Mouse (Mus musculus): Measurements from ENCODE around the gene Olfr910.

Olfr910 gene

GRCm38 (mm10) chr9:38537549-38537948 lies at the start of gene Olfr910:
TSS of gene Olfr910 (plus strand) at chr9:38537849.
- DNase-seq (ENCODE audit: low read depth), result no peak

- no peak for DNase-seq (ENCODE audit: low read depth)
Measured at GRCm38 (mm10) chr9:38495501-38495900, 42.1 kb upstream of the Olfr910 start, which contains the start of gene Olfr907. TSS of gene Olfr907 (plus strand) at chr9:38495801.

GRCm38 (mm10) chr9:38512353-38512752 lies 25.3 kb upstream of the Olfr910 start:
- no peak for DNase-seq (ENCODE audit: low read depth)

- DNase-seq (ENCODE audit: low read depth), result no peak
Measured at GRCm38 (mm10) chr9:38521280-38521679, 16.4 kb upstream of the Olfr910 start, which contains the start of gene Olfr911-ps1. TSS of gene Olfr911-ps1 (plus strand) at chr9:38521580.

- no peak for DNase-seq (ENCODE audit: low read depth)
Measured at GRCm38 (mm10) chr9:38579878-38580277, 42.2 kb downstream of the Olfr910 start, which contains the start of gene Olfr912. TSS of gene Olfr912 (plus strand) at chr9:38580178.
